Mouse (Mus musculus) layer of hippocampus, adult 11-12 months (tissue): ENCODE data around the gene Gpr146.
"Not testable (repeated sequence)": the region's sequence is repeated elsewhere in the genome, so short reads cannot be mapped to it uniquely, and the experiment has no call there.

Experiments
- DNase-seq: peaks from one replicate; pipeline ENCODE4 v3.0.0; 2022; ENCODE audit warnings: low spot score

Gene Gpr146

GRCm38 (mm10) chr5:139381586-139382513 lies 4.4 kb downstream of the Gpr146 start:
- DNase-seq = no peak

- DNase-seq = no peak
Measured at GRCm38 (mm10) chr5:139382760-139383159, 5.3 kb downstream of the Gpr146 start.

GRCm38 (mm10) chr5:139383234-139383633 lies 5.7 kb downstream of the Gpr146 start:
- DNase-seq = no peak

- DNase-seq = no peak
Measured at GRCm38 (mm10) chr5:139384531-139384930, 7.0 kb downstream of the Gpr146 start.

GRCm38 (mm10) chr5:139386047-139386446 lies 8.6 kb downstream of the Gpr146 start:
- DNase-seq = no peak

- DNase-seq = no peak
Measured at GRCm38 (mm10) chr5:139387329-139388194, 10.1 kb downstream of the Gpr146 start.

- no peak for DNase-seq
Measured at GRCm38 (mm10) chr5:139388195-139388570, 10.7 kb downstream of the Gpr146 start.

GRCm38 (mm10) chr5:139388694-139389675 lies 11.5 kb downstream of the Gpr146 start:
- peak; percentile 57 for DNase-seq

- peak; percentile 59 for DNase-seq
Measured at GRCm38 (mm10) chr5:139389676-139390061, 12.2 kb downstream of the Gpr146 start.

DNA sequence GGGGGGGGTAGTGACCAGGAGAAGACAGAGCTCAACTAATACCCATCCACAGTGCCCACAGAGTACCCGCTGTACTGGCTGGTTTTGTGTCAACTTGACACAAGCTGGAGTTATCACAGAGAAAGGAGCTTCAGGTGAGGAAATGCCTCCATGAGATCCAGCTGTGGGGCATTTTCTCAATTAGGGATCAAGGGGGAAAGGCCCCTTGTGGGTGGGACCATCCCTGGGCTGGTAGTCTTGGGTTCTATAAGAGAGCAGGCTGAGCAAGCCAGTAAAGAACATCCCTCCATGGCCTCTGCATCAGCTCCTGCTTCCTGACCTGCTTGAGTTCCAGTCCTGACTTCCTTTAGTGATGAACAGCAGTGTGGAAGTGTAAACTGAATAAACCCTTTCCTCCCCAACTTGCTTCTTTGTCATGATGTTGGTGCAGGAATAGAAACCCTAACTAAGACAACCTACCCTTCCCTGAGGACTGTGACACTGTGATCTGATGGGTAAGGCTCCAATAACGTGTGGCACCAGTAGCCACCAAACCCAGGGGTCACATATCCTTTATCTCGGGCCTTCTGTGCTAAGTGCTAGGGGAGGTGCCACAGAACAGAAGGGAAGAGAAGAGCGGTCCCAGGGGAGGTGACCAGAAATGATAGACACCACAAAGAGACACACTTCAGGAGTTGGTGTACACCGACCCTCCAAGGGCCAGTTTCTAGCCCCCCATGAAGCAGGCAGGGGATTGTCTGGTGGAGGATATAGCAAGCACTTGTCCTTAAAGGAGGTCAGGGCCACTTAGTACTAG lies 13.0 kb downstream of the Gpr146 start:
- not testable (repeated sequence) for DNase-seq

- DNase-seq = no peak
Measured at GRCm38 (mm10) chr5:139391309-139391990, 14.0 kb downstream of the Gpr146 start.

- DNase-seq = no peak
Measured at GRCm38 (mm10) chr5:139392219-139393196, 15.0 kb downstream of the Gpr146 start.

DNA sequence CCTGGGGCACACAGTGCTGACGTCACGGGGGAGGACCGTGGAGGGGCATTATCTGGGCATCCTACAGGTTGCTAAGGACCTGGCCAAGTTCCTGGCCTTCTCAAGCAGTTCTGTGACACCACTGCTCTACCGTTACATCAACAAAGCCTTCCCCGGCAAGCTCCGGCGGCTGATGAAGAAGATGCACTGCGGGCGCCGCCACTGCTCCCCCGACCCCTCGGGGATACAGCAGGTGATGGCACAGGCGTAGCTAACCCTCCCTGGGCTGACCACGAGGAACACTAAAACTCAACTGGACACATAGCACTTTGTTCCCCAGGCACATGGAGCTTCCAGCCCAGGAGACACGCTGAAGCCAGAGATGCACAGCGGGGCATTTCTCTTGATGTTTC lies 15.7 kb downstream of the Gpr146 start:
- no peak for DNase-seq

DNA sequence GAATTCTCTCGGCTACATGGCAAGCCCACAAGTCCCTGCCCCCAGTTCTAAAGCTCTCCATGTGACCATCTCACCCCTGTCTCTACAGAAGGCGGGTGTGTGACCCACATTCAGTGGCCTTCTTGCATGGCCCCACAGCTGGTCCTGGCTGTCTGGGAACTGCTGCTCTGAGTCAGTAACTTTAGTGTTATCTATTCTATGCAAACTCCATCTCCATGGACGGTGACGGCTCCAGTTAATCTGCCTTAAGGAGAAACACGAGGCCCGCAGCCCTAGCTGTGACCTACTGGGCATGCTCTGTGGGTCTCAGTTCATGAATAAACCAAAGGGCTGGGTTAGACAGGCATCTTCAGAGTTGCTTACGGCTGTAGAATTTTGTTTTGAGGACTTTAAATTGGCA lies 16.9 kb downstream of the Gpr146 start:
- DNase-seq = no peak

DNA sequence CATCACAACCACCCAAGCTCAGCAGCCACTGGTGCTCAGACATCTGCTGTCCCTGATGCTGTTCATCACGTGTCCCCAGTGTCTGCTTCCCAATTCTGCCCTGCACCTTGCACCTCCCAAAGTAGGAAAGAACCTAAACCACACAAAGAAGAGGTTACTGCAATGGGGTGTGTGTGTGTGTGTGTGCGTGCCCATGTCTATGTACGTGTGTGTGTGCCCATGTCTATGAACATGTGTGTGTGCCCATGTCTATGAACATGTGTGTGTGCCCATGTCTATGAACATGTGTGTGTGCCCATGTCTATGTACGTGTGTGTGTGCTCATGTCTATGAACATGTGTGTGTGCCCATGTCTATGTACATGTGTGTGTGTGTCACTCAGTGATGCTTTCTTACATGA lies 18.0 kb downstream of the Gpr146 start:
- DNase-seq = no peak

GRCm38 (mm10) chr5:139397359-139397916 lies 19.9 kb downstream of the Gpr146 start:
- no peak for DNase-seq

DNA sequence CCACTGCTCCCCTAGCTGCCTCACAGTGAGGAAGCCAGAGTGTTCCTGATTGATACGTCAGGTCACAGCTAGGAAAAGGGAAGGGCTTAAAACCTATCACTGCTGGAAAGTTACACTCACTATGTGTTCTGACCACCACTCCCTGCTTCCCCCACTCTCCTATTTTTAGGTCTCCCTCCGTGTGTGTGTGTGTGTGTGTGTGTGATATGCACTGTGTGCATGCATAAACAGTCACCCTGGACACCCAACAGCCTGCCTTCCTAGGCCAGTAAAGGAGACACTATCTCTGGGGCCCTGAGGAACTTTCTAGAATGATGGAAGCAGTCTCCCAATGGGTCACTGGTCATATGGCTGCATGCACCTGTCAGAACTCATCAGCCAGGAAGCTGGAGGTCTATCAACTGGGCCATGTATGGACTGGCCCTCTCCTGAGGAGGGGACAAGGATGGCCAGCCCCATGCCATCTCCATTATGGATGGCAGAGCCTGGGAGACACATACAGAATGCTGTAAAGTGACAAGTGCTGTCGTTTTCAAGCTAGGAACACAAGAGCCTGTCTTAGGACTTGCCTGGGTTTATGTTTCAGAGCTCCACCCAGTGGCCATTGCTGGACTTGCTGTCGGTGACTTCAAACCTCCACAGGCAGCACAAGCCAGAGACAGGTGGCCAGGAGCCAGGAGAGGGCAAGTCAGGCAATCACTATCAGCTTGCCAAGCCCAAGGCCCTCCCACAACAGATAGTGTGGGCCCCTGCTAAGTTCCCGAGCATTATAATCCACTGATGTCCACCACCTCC lies 20.7 kb downstream of the Gpr146 start:
- peak; percentile 96 for DNase-seq

- no peak for DNase-seq
Measured at GRCm38 (mm10) chr5:139398786-139399185, 21.3 kb downstream of the Gpr146 start.
